Mouse (Mus musculus) embryonic facial prominence, embryonic 15.5 days (tissue): Measurements from ENCODE around the gene 1700001K19Rik. TPM values are rescaled to one million over a fixed set of nuclear protein-coding genes. Genes with fewer than 3 reads are reported as not detected.

Experiments used
- ATAC-seq: fragments of 200-750 bp; cut with Nextera tagmentation; 2 replicates; pipeline ENCODE4 v1.8.0; 2017; ENCODE audit warnings: low read depth, moderate TSS enrichment; ENCODE audit not compliant: insufficient number of reproducible peaks, low FRiP score, low TSS enrichment
- H3K27ac ChIP-seq: fragments of 300-500 bp; sonication (generic); replicated peaks from 2 replicates; pipeline ENCODE4 v1.5.1; 2015; ENCODE audit warnings: mild to moderate bottlenecking, inconsistent platforms
- H3K27me3 ChIP-seq: fragments of 300-500 bp; sonication (generic); 2 replicates; pipeline ENCODE4 v1.6.1; 2015; ENCODE audit warnings: inconsistent platforms
- H3K36me3 ChIP-seq: fragments of 300-500 bp; sonication (generic); 2 replicates; pipeline ENCODE4 v1.6.1; 2015; ENCODE audit warnings: mild to moderate bottlenecking, inconsistent platforms
- H3K4me1 ChIP-seq: fragments of 300-500 bp; sonication (generic); 2 replicates; pipeline ENCODE4 v1.6.1; 2015; ENCODE audit warnings: inconsistent platforms
- H3K4me2 ChIP-seq: fragments of 300-500 bp; sonication (generic); replicated peaks from 2 replicates; pipeline ENCODE4 v1.6.1; 2015; ENCODE audit warnings: mild to moderate bottlenecking, inconsistent platforms
- H3K4me3 ChIP-seq: fragments of 300-500 bp; sonication (generic); replicated peaks from 2 replicates; pipeline ENCODE4 v1.5.1; 2015; ENCODE audit warnings: mild to moderate bottlenecking, inconsistent platforms
- H3K9ac ChIP-seq: fragments of 300-500 bp; sonication (generic); 2 replicates; pipeline ENCODE4 v1.6.1; 2015; ENCODE audit warnings: inconsistent platforms
- H3K9me3 ChIP-seq: fragments of 300-500 bp; sonication (generic); replicated peaks from 2 replicates; pipeline ENCODE4 v1.6.1; 2016; ENCODE audit warnings: inconsistent platforms
- WGBS: fragments of 180-500 bp; shearing (Covaris S2); methylation state at CpG from one replicate; pipeline ENCODE4 v1.1.7; 2015; 5-methylcytosine and 5-hydroxymethylcytosine counted together
- microRNA-seq: library from miRNA; unstranded; fragments of <30 nt; microRNA quantifications from one replicate; pipeline ENCODE4, GENCODE M21; 2016; ENCODE audit warnings: borderline number of aligned reads
- polyA plus RNA-seq: library from polyadenylated mRNA; unstranded; fragments of >200 nt; fragmentation: Nextera tagmentation; extraction: Ambion mirVana; gene quantifications from 2 replicates; pipeline ENCODE4 v1.2.1, GENCODE M21; 2015

The 1700001K19Rik gene
- polyA plus RNA-seq, 1 experiment from 2014 or later = 0.35 TPM

- no peak overlapping the region for H3K4me2 ChIP-seq
- no peak overlapping the region for H3K9ac ChIP-seq
- H3K4me3 ChIP-seq = no peak overlapping the region
- no peaks in the 10 kb centered on the region for H3K4me1 ChIP-seq
- H3K9me3 ChIP-seq = no peaks in the 10 kb centered on the region
- peaks cover 92% of the 10 kb centered on the region for H3K36me3 ChIP-seq
- no peak overlapping the region for H3K27ac ChIP-seq
- H3K27me3 ChIP-seq = no peaks in the 10 kb centered on the region
- ATAC-seq = no peak
- WGBS = 95% methylated on average over 17 of the region's 17 CpGs
Observed at GRCm38 (mm10) chr12:110651464-110651863, 31.0 kb downstream of the 1700001K19Rik start.

DNA sequence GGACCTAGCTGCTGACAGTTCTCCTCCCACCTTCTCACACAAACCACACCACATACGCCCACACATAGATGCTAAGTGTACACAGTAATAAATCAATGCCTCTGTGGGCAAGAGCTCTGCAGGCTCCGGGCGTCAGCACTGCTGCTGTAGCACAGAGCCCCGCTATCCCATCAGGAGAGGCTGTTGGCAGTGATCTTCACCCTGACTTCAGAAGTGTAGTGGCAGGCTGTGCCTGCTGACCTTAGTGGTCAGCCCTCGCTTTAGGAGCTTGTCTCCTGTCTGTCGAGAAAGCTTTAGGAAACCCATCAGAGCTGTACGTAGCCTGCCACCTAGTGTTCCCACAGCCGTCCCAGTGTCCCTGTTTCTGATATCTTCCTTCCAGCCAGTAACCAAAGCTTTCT lies 32.2 kb downstream of the 1700001K19Rik start:
- Histone ChIP-seq H3K4me3 (no peak overlapping the region), H3K27ac (no peak overlapping the region), H3K27me3 (no peaks in the 10 kb centered on the region), H3K9me3 (no peaks in the 10 kb centered on the region), H3K36me3 (peaks cover 92% of the 10 kb centered on the region), H3K9ac (no peak overlapping the region), H3K4me2 (no peak overlapping the region), H3K4me1 (no peaks in the 10 kb centered on the region)
- no peak for ATAC-seq
- 83% methylated on average over 8 of the region's 8 CpGs for WGBS

DNA sequence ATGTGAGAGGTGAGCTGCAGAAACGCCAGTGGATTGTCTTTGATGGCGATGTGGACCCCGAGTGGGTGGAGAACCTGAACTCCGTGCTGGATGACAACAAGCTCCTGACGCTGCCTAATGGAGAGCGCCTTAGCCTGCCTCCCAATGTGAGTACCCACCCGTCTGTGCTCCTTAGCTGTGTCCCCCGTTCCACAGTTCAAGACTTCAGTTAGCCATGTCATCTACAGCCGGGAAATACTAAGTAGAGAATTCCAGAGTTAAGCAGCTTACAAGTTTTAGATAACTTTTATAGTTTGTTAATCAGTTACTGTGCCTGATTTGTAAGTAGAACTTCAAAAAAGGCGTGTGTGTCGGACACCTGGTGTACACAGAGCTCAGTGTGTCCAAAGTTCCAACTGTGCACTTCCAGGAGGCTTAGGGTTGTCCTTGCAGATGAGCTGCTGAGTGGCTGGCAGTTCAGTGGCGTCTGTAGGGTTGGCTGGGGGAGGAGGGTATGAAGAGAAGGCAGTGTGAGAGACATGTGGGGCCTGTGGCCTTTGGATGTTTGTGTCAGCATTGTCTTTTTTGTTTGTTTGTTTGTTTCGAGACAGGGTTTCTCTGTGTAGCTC lies 44.8 kb downstream of the 1700001K19Rik start:
- ATAC-seq = no peak
- Histone ChIP-seq H3K4me1 (no peaks in the 10 kb centered on the region), H3K9ac (no peak overlapping the region), H3K27ac (no peak overlapping the region), H3K36me3 (peaks cover 99% of the 10 kb centered on the region), H3K4me2 (no peak overlapping the region), H3K4me3 (no peak overlapping the region), H3K9me3 (no peaks in the 10 kb centered on the region), H3K27me3 (no peaks in the 10 kb centered on the region)
- whole genome bisulfite sequencing = 92% methylated on average over 13 of the region's 13 CpGs

DNA sequence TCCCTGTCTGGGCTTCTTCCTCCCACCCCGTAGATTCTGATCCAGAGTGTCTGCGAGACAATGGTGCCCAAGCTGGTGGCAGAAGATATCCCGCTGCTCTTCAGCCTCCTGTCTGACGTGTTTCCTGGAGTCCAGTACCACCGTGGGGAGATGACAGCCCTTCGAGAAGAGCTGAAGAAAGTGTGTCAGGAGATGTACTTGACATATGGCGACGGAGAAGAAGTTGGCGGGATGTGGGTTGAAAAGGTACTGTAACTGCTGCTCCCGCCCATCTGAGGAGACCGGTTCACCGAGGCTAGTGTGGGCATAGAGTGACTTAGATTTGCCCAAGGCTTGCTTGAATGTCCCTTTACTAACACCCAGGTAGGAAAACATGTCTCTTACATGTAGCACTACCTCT lies 46.1 kb downstream of the 1700001K19Rik start:
- no peak overlapping the region for H3K4me3 ChIP-seq
- no peak for ATAC-seq
- WGBS = 95% methylated on average over 12 of the region's 12 CpGs

DNA sequence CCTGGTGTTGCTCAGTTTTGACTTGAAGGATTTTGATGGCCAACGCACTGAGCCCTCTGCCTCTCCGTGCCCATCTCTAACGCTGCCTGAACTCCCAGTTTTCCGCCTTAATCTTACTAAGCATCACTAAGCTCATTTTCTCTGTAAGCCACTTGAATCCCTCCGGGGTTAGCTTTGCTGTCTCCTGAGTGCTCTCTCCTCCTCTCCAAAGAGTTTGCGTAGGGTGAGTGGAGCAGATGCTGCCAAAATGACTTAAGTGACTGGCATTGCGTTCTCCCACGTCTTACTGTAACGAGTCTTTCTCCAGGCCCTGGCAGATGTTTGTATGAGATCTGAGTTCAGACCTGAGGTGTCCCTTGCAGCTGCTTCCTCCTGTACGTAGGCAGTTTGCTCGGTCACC lies 52.4 kb downstream of the 1700001K19Rik start:
- Histone ChIP-seq H3K9ac (no peak overlapping the region), H3K4me2 (no peak overlapping the region), H3K4me3 (no peak overlapping the region), H3K36me3 (peaks cover 99% of the 10 kb centered on the region), H3K27me3 (no peaks in the 10 kb centered on the region), H3K9me3 (no peaks in the 10 kb centered on the region), H3K4me1 (no peaks in the 10 kb centered on the region), H3K27ac (no peak overlapping the region)
- ATAC-seq = no peak
- 94% methylated on average over 11 of the region's 11 CpGs for WGBS

More for the DNA sequence above, 46.1 kb downstream of the 1700001K19Rik start:
- Histone ChIP-seq H3K9me3 (no peaks in the 10 kb centered on the region), H3K27ac (no peak overlapping the region), H3K36me3 (peaks cover 99% of the 10 kb centered on the region), H3K27me3 (no peaks in the 10 kb centered on the region), H3K4me1 (no peaks in the 10 kb centered on the region), H3K4me2 (no peak overlapping the region), H3K9ac (no peak overlapping the region)

Small RNA genes within 50 kb of the gene (microRNA-seq; reads per million reads assigned to microRNA genes)
- gene Gm27299 = not detected

Other genes with a start within 250 kb of the 1700001K19Rik start
- 132 and 138 TPM in 2 replicates for gene Ppp2r5c, start 235.5 kb downstream of the 1700001K19Rik start, polyA plus RNA-seq
- gene Dync1h1, start 81.2 kb downstream of the 1700001K19Rik start, polyA plus RNA-seq = 45.7 and 54.2 TPM in 2 replicates
- gene Hsp90aa1, start 20.1 kb upstream of the 1700001K19Rik start, polyA plus RNA-seq = 889 and 978 TPM in 2 replicates
- gene Wdr20, start 55.3 kb upstream of the 1700001K19Rik start, polyA plus RNA-seq = 22.2 and 24.5 TPM in 2 replicates
- gene Mok, start 158.3 kb upstream of the 1700001K19Rik start, polyA plus RNA-seq = 7.3 and 9.6 TPM in 2 replicates
- 7.8 and 8.0 TPM in 2 replicates for gene Zfp839, start 167.6 kb upstream of the 1700001K19Rik start, polyA plus RNA-seq
- gene Cinp, start 206.5 kb upstream of the 1700001K19Rik start, polyA plus RNA-seq = 68.4 and 72.8 TPM in 2 replicates
- gene Tecpr2, start 206.6 kb upstream of the 1700001K19Rik start, polyA plus RNA-seq = 4.2 and 5.2 TPM in 2 replicates